Mouse (Mus musculus) brain, embryonic 14.5 days (tissue): ENCODE measurements at regions not wholly inside any gene's neighbourhood (a gene's known extent, or its start where the extent isn't known, plus 50 kb on each side); places are given as distances from the start of the nearest gene placed in this dataset.

Source experiments
- CTCF ChIP-seq: fragments of 200-500 bp; IDR thresholded peaks from 2 replicates; pipeline ENCODE4 v1.5.1; 2012; ENCODE audit warnings: inconsistent platforms, mild to moderate bottlenecking, moderate library complexity, borderline replicate concordance; ENCODE audit not compliant: insufficient read depth, insufficient read length; ENCODE audit errors: extremely low read depth
- POLR2A ChIP-seq: fragments of 200-500 bp; IDR thresholded peaks from 2 replicates; pipeline ENCODE4 v1.6.1; 2012; ENCODE audit warnings: mild to moderate bottlenecking, inconsistent platforms, borderline replicate concordance; ENCODE audit not compliant: poor library complexity, insufficient read depth, insufficient read length, severe bottlenecking; ENCODE audit errors: extremely low read depth

DNA sequence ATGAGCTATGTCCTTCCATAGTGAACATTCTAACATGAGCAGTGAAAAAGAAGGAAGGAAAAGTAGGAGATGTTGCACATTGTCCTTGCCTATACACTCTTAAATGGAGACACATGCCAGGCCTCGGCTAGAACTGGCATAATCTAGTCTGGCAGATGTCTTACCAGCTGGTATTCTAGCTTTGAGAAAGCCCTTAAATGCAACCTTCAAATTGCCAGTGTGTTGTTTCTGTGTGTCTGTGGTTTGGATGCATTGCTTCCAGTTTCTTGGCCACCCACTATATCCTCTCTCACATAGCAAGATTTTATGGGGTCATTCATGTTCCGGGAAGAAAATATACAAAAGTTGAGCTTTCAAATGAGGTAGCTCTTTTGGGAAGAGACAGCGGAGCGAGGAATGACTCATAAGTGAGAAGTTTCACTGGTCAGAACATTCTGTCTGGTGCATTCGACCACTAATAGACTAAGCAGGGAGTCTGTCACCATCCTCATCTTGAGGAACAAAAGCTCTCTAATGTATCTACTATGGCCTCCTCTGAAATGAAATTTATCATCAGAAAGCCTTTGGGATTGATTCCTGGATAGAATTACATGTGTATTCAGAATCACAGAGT is 91.0 kb upstream of the Acsl4 start:
- no peak for TF ChIP-seq CTCF
- no peak for TF ChIP-seq POLR2A
